Mouse (Mus musculus) bone marrow, adult 2 months (tissue): Measurements from ENCODE around the gene Cacng7.

Experiments used
- CTCF ChIP-seq: fragments of 200-500 bp; IDR thresholded peaks from 2 replicates; pipeline ENCODE4 v1.5.1; 2011; ENCODE audit warnings: low read length, control low read depth; ENCODE audit not compliant: control insufficient read depth, insufficient read depth
- POLR2A ChIP-seq: fragments of 200-500 bp; IDR thresholded peaks from 2 replicates; pipeline ENCODE4 v1.6.1; 2011; ENCODE audit warnings: low read depth, mild to moderate bottlenecking, control low read depth, low read length, borderline replicate concordance; ENCODE audit not compliant: control insufficient read depth

DNA sequence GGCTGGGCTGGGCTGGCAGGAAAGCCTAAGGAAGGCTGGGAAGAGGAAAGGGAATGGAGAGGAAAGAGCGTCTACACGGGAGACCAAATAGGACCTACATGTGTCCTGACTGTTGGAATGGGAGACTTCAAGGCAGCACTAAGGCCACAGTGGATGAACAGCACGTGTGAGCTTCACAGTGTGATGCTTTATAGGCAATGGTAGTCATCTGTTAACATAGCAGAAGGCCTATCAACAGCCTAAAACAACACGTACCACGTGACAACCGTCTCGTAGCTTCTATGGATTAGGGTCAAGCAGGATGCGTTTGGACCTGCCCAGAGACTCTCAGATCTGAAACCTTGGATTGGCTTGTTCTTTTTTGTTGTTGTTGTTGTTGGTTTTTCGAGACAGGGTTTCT, 49.4 kb downstream of the Cacng7 start:
- TF ChIP-seq CTCF (no peak), POLR2A (no peak)
